Mouse (Mus musculus): ENCODE results near the gene Mrtfa.

- no peak for TF ChIP-seq POLR2A (IDR thresholded peaks at IDR 0.05; ENCODE audit: borderline replicate concordance, extremely low read depth, insufficient read depth, insufficient read length, poor library complexity, severe bottlenecking)
- TF ChIP-seq CTCF (IDR thresholded peaks at IDR 0.05; ENCODE audit: borderline replicate concordance, extremely low read depth, insufficient read depth, insufficient read length) = no peak
Measured at GRCm38 (mm10) chr15:80997077-80997476, 193.5 kb downstream of the Mrtfa start.
